Mouse (Mus musculus) embryo, embryonic 11 days (tissue): ENCODE measurements at regions not wholly inside any gene's neighbourhood (a gene's known extent, or its start where the extent isn't known, plus 50 kb on each side); places are given as distances from the start of the nearest gene placed in this dataset.
A peak's percentile ranks its signal among the peaks of the same experiment; 100 is the strongest.

Experiments
- DNase-seq: peaks from one replicate; pipeline ENCODE4 v3.0.0-alpha.2; 2015

DNA sequence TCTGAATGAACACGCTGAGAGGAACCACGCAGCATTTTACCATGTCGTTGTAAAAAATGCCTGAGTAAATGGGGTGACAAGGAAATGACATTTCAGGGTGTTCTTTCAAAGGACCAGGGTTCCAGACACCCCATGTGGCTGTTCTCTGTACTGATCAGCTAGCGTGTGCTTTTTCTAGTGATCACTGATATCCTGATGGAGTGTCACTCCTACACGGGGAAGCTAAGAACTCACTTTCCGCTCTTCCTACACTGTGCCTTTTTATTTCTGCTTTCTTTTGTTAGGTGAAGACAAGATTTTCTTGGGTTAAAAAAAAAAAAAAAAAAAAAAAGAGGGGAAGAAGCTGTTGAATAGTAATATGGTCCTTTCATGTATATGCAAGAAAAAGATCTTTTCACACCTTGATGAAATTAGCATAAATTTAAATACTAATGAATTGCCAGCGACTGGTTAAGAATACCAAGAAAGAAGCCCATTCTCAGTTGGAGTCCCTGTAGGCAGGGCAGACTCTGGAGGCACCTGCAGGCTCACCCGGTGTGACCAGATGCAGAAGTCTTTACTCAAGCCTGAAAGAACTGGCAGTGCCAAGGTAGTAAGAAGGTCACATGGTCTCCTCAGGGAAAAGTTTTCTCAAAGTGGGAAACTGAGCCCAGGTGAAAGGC, 270.2 kb upstream of the Irx2 start:
- no peak for DNase-seq

DNA sequence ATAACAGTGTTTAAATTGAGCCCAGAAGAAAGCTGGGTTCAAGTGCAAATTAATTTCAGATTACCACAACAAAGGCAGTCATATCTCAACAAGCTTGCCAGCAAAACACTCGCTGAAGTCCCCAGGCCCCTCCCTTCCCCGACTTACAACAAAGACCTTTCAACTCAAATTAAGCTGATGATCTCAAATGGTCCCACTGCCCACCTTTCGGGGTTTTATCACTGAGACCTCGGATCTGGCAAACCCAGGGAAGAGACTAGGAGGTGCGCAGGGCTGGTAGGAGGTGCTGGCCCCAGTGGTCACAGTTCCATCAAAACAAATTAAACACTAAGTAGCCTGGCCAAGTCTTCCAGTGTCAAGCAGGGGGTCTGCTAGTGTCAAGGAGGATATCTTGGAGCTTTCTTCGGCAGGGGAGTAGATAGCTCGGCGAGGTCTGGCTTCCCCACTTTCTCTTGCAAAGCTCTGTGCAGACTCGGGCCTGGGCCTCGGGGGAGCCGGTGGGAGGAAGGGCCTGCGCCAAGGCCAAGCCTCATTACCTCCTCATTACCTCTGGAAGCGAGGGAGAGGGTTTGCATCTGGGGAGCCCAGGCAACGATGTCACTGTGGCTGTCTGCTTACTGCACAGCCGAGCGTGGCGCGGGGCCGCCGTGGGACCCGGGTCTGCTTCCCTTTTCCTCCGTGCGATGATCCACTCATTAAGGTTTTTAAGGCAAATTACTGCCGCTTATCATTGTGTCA, 262.9 kb upstream of the Irx2 start:
- peak; percentile 67 for DNase-seq

DNA sequence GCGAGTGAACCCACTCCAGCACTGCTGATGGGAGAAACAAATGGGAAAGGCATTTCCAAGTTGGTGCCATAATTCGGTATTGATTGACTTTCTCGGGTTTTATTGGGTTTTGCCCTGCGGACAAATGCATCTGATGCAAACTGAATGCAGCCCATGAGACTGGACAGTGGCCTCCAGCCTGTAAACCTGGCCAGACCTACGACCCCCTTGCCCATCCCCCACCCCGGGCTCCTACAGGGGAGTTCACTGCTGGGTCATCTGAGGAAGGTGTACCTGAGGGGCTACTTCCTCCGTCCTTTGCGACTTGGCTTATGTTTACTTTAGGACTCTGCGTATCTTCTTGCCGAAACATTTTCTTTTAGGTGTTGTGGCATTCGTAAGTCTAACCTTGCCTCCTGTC, 262.3 kb upstream of the Irx2 start:
- DNase-seq, result peak; percentile 40

DNA sequence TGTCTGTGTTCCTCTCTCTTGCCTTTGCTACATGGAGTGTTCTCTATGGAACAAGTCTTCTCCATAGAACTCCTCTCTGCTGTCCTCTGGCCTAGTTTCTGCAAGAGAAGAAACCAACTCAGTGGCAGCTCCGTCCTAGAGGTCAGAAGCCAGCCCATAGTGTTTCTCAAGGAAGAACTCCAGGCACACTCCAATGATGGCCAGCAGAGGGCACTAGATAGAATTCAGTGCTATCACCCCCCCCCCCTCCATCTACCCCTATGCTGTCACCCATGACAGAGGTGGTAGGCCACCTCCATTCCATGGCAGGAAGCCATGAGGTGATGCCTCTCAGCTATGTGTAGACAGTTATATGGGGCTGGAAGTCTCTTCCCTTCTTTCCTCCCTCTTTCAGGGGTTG, 258.5 kb upstream of the Irx2 start:
- DNase-seq, result no peak

DNA sequence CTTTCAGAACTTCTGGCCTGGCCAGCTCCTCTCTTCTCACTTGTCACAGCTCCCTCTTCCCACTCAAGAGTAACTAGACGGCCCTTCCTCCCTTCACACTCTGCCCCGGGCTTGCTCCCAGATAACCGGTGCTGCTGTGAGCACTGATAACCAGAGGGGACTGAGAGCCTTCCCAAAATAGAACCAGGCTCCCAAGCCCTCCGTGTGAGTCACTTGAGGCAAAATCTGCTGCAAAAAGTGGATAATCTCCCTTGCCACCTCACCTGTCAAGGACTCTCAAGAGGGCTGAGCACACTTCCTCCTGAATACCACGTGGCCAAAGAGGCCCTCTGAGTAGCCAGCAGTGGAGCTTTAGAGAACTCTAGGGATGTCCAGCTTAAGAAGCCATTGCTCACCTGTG, 257.6 kb upstream of the Irx2 start:
- no peak for DNase-seq

DNA sequence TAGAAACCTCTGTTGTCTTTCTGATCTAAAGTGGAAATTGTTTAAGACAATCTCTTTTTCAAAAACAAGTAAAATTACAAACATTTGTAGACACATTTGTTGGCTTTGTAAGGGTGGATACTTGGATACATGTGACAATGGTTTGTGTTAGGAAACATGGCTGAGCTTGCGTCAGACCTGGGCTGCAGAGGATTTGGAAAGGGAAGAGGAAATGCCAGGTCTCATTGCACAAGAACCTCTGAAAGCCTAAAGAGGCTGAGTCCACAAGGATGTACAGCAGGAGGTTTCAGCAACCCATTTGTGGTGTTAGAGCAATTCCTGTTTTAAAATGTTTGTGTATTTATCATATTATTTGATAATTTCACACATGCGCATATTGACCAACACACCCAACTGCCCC, 235.3 kb upstream of the Irx2 start:
- DNase-seq, result no peak

DNA sequence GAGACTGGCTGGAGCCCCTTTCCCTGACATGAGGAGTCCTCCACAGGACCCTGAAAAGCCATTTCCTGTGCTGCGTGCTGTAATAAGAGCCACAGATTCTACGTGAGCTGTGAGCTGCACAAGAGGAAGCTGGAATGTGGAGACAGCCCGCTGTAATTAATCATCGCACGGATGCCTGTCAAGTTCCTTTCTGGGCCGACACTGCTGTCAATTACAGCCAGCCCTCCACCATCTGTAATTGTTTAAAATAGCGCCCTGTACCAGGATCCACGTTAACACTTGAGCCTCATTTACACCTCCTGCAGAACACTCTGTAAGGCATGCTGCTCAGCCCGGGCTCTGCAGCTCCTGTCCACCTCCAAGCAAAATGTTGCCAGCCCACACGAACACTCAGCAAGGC, 227.9 kb upstream of the Irx2 start:
- DNase-seq, result peak; percentile 80

DNA sequence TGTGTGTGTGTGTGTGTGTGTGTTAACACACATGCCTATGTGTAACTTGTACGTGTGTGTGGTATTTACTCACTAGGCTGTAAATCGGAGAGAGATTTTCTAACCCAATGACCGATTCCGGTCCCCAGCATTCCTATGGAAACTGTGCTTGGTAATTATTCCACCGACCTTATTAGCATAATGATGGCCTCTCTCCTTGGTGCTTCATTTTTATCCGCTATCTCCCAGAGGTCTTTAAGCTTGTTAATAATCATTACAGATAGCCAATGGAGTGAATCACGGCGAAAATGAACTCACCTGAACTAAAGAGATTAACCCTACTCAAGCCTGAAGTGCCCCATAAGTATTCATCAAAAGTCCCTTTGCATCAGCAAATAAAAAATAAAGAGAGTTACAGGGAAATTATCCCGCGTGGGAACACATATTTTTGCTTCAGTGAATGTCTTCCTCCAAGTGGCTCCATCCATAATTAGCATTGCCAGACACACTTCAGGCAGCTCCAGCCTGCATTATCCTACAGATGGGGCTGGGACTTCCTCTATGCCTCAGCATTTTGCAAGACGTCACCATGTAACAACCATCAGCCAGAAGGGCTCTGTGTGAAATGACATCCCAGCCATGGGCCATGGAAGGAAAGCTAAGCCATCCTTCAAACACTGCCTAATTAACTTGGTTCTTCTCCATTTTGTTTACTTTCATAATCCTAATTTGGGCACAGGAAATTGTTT, 219.2 kb upstream of the Irx2 start:
- DNase-seq, result no peak

DNA sequence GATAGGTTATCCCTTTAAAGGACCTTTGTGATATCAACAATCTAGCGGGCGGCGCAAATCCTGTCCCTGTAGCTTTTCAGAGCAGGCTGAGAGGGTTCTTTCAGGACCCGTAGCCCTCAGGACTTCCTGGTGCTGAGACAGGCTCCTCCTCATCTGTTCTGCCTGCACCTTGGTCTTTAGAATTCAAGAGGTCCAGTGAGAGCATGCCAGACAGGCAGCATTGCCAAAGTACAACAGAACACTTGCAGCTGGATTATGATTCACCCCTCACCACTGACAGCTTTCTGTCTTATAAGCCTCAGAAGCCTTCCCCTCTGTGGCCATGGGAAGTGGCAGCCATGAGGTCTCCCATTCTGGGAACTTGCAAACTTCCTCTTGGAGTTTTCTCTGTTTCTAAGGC, 216.0 kb upstream of the Irx2 start:
- no peak for DNase-seq

DNA sequence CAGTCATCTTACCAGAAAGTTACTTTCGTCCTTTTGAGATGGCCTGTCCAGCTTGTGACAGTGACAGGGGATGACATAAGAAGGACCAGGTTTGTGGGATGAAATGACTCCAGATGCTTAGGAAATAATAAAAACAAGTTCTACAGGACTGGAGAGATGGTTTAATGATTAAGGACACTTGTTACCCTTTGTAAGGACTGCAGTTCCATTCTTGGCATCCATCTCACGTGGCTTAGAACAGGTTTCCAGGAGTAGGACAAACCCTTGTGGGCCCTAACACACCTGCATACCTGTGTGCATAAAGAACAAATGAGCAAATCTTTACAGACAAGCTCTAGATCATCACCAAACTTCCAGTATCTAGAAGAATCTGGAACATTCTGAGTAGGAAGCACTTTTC, 211.6 kb upstream of the Irx2 start:
- DNase-seq, result no peak

DNA sequence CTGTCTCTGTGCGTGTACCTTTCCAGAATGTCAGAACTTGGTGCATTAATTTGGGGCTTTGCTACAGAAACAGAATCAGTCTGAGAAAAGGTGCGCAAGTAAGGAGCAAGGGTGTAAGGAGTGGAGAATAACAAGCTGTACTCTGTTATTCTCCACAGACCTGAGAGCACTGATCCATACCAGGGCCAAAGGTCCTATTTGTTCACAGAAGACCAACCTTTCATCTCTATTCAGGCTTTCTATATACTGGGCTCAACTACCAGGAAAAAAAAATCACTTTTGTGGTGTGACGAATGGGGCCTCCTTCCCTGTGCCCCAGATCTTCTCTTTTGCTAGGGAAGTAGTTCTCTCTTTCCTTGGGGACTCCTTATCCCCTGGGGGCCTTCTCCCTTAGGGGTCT, 210.8 kb upstream of the Irx2 start:
- DNase-seq, result no peak

DNA sequence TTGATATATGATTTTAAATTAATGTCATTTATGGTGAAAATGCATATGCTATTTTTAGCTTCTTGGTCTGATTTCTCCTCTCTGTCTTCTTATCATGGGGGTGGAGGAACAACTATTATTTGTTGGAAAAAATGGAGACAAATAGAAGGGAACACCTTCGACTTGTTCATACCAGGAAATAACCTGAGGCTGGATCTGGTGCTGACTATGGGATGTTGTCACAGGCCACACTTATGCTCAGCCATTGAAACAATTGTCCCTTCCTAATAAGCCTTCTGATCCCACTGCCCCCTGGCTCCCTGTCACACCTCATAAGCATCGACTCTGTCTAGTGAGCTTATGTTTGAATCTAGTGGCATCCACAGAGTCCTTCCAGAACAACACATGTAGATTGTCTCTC, 210.3 kb upstream of the Irx2 start:
- no peak for DNase-seq

DNA sequence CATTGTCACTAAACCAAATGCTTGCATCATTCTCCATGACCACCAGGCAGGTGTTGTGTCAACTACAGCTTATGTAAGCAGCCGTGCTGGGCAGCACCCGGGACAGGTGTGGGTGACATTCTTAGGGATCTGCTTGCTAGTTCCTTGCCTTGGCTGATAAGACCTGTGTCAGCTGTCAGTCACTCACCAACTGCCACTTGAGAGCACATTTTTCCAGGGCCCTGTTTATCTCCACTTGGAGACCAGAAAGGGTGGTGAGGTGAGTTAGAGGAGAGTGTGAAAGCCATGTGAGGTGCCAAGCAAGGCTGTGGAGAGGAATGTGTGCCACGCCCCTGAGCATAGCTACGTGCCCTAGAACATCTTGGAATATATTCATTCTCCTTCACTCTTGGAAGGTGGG, 209.1 kb upstream of the Irx2 start:
- no peak for DNase-seq

DNA sequence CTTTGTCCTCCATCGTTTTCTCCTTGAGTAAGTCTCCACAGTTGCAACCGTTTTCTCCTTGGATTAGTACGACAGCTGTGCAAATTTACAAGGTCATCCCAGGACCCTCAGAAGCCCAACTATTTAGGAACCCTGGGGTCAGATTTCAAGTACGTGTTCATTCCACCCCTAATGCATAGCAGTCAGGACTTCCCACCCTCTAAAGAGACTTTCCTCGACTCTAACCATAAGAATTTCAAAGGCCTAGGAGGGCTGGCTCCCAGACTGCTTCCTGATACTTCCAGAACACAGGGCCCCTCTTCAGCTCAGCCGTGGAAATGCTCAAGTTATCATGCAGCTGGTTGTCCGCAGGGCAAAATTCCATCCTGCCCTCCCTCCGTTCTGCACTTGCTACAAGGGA, 202.7 kb upstream of the Irx2 start:
- DNase-seq, result peak; percentile 39

DNA sequence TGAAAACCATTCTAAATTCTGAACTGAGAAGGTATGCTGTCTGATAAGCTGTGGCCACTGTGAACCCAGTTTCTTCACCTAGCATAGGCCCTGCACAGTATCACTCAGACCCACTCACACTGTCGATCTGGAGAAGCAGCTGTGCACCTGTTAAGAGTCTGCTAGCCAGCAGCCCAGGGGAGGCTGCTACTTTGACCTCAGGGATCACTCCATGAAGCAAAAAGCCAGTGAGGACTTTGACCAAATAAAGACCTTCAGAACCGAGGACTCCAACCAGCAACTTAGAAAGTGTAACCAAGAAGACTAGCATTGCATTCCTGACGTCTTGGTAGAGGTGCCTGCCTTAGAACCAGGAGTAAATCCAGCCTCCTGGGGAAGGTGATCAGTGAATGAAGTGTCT, 183.3 kb upstream of the Irx2 start:
- DNase-seq, result no peak

DNA sequence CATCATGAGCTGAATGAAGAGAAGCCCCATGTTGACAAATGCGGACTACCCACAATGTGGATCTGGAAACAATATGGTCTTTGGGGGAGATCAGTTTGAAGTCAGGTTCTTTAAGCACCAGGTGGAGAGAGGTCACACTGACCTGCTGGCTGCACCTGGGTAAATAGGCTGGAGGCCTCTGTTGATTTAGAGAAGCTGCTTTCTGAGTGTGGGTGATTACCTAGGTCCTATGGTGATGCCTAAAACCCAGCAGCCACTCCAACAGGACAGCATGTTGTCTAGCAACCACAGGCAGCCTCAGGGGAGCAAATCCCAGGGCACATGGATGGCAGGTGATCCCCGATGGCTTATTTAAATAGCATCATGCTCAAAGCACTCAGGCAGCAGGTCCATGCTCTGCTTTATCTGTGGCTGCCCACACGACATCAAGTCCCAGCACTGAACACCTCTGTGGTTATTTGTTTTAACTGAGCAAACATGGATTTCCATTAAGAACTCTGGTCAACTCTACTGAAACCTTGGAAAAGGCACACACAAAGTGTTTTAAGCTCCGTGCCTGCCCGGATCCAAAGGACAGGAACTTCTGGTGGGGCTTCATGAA, 180.1 kb upstream of the Irx2 start:
- DNase-seq, result no peak

DNA sequence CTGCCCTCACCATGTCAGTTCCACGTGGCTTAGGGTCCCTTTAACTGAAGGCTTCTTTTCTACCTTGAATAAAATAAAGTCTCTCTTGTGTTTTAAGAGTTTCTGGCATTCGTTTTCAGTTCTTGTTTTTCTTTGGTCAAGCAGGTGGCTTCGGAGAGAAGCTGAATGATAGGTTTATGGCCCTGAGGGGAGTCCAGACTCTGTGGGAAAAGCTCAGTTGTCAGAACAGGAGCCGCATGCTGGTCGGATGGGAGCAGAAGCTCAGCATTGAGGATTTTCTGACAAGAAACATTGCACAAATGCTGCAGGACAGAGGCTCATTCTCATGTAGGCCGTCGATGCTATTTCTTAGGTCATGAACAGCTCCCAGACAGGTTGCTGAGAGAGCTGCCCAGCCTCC, 133.3 kb upstream of the Irx2 start:
- DNase-seq, result no peak

DNA sequence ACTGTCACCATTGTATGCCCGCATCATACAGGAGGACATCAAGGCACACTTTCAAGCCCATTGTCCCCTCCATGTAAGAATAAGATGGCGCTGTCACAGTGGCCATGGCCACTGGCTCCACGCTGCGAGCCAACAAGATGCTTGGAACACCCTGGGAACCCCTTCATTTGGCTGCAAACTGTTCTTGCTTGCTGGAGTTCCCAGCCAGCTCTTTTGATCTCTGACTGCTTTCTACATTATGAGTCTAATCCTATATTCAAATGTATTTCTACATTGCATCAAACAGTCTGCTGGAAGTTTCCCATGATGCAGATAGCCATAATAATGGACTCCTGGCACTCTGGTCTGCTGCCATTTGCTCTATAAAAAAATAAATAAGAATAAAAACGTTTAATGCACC, 131.6 kb upstream of the Irx2 start:
- DNase-seq, result no peak

DNA sequence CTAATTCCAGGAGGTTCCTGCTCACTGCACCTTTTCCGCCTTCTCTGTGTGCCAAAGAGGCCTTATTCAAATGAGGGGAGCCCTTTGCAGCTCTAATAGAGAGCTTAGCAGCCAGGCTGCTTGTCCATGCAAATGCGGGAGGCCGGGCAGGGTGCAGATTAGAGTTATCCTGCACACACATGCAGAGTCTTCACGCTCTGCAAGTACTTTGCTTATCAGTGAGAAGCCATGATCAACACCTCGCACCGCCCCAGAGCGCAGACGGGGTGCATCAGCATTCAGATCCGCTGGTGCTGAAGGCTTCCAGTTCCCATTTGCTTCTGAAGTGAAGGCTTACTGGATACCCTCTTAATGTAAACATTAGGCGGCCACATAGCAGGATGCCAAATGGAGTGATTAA, 131.1 kb upstream of the Irx2 start:
- peak; percentile 42 for DNase-seq

DNA sequence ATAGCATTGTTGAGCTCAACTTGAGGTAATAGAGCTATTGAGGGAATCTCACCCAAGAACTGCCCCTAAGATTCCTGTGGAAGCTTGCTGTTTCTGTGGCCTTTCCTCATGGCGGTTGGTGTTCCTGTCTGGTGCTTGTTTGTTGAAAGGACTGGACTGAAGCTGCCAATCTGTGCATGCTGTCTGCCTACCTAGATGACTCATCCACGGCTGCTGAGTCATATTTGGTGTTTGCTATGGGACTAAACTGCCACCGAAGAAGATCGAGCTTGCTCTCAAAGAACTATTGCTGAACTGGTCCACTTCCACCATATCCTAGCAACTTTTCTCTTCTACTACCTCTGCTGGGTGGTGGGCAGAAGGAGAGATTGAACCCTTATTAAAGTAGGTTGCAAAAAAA, 122.7 kb upstream of the Irx2 start:
- no peak for DNase-seq

DNA sequence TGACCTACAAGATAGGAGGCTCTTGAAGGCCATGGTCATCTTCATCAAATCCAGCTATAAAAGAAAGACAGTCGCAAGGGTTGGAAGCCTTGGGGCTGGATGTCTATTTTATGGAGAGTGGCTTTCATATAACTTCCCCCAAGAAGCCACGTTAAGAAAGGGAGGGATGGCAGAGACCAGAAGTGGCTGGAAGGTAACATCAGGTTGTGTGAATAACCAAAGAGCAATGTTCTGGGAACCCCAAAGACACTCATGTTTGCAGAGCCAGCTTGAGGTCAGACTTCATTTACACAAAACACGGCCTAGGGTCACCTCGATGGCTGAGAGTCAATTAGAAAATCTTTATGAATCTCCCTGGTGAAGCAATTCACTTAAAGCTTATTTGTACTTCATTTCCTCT, 90.0 kb upstream of the Irx2 start:
- no peak for DNase-seq

DNA sequence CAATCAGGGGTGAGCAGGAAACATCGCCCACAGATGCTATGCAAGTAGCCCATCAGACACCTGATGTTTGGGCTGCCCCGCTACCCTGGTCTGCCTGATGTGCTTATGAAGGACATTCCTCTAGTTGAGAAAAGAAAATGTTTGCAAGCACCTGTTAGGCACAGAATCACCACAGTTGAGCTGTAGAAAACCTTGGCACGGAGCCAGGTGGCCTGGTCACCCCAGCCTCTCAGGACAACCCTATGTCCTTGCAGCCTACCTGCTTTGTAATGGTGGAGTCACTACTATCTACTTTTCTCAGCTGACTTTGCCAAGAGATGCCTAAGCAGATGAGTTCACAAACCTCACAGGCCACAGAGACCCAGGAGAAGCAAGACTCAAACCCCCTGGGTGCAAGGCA, 86.9 kb upstream of the Irx2 start:
- no peak for DNase-seq

DNA sequence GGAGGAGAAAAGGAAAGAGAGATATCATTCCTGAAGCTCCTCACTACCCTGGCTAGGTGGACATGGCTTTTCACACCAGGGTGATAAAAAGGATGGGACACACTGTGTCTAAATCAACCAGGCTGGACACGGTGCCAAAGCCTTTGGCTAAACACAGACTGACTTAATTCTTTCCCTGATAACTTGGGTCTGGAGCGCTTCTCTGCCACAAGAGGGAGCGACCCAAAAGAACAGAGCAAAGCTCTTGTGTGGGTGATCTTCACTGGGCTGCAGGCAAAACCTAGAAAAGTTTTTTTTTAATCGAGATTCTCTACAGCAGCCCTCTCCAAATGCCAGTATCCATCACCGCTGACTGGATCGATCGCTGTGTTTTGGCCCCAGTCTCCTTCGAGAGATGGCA, 70.7 kb upstream of the Irx2 start:
- DNase-seq, result no peak

DNA sequence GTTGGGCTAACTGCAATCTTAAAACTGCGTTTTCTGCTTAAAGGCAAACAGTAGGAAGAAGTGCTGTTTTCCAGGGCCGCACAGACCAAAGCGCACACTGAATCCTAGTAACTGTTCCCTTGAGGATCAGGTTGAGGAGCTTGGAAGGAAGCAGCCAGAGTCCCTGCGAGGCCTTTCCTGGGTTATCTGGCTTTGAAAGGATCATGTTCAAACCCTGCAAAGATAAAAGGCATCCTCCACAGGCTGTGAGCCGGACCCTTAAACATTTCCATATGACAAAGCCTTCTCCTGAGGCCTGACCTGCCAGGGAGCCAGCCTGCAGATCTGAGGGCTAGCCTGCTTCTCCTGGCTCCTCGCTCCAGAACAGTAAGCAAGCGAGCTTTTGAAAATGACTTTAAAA, 56.7 kb upstream of the Irx2 start:
- DNase-seq, result peak; percentile 54
